Mouse (Mus musculus) CD8-positive naive resting alpha-beta T cell, adult 2 months (primary cell): Measurements from ENCODE around the gene Prr7.

Experiments
- DNase-seq, 2 experiments: peaks; one replicate each; pipeline ENCODE4 v3.0.0; 2022; ENCODE audit warnings: low read depth in 2 of 2, low spot score in 2 of 2

The Prr7 gene

DNA sequence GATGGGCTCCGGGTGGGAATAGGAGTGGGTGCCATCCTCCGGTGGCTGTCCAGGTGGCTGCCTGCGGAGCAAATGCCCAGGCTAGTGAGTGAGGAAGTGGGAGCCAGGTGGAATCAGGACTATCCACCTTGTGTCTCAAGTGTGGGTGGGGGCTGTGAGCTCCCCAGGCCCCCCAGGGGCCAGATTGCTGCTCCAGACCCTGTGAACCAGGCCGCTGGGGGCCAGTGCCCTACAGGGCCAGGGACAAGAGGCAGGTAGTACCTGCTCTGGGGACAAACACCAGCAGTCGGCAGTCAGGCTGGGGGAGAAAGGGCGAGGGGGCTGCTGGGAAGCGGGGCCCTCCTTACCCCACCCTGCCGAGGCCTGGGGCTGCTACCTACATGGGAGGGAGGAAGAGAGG is 12.2 kb downstream of the Prr7 start:
- no peak for DNase-seq

GRCm38 (mm10) chr13:55477492-55477891 is 13.4 kb downstream of the Prr7 start:
- DNase-seq = no peak

DNA sequence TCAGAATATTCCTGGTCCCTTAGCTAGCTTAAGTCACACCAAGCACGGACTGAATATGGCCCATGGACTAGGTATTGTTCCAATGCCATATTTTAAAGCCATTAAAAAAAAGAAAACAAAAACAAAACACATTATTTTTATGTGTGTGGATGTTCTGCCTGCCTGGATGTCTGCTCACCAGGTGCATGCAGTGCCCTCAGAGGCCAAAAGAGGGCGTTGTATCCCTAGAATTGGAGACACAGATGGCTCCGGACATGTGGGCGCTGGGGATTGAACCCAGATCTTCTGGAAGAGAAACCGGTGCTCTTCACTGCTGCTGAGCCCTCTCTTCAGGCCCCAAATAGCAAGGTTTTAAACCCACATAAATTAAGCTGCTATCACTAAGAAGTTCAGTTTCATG is 14.0 kb downstream of the Prr7 start:
- no peak for DNase-seq

GRCm38 (mm10) chr13:55479008-55479407 is 14.9 kb downstream of the Prr7 start:
- no peak for DNase-seq

DNA sequence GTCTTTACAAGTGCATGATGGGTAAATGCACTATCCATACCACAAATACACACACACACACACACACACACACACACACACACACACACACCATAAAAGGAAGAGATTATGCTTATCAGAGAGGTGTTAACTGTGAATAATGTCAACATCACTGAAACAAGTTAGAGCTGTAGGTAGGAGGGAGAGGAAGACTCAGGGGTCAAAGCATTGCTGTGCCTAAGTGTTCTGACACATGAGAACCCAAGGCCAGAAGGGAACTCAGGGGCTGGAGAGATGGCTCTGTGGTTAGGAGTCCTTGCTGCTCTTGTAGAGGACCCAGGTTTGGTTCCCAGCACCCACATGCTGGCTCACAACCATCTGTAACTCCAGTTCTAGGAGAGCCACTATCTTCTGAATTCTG is 15.9 kb downstream of the Prr7 start:
- no peak for DNase-seq

- DNase-seq = no peak
These were observed 18.5 kb downstream of the Prr7 start for GRCm38 (mm10) chr13:55482542-55482941.

DNA sequence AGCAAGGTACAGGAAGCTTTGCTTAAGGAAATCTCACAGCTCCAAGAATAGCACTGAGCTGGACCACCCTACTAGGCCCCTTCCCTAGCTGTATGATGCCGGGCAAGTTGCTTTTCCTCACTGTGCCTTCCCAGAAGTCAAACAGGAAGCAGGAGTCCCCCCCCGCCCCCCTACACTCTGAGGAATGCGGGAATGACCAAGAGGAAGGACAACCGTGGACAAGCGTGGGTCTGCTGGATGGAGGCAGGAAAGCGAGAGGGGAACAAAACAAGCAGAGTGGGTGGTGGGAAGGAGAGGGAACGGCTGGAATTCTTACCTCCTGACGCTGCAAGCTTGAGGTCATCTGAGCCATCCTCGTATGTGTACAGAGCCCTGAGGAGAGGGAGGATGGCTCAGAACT is 19.0 kb downstream of the Prr7 start:
- DNase-seq = no peak

DNA sequence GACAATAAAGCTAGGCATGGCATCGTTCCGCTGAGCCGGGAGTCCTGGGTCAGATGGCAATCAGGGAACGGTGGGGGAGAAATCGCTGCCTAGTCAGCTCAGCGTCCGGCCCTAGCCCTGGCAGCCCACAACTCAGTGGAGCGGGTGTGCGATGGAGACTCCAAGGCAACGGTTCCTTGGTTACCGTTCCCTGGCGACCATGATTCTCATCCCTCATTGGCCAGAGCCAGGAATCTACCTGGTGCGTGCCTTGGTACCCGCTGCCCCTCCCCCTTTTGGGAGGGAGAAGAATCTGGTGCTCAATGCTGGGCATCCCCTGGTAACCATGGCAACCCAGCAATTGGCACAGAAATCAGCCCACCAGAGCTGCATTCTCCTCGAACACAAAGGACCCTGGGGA is 19.5 kb downstream of the Prr7 start:
- no peak for DNase-seq

GRCm38 (mm10) chr13:55484520-55485088 is 20.5 kb downstream of the Prr7 start:
- no peak for DNase-seq

DNA sequence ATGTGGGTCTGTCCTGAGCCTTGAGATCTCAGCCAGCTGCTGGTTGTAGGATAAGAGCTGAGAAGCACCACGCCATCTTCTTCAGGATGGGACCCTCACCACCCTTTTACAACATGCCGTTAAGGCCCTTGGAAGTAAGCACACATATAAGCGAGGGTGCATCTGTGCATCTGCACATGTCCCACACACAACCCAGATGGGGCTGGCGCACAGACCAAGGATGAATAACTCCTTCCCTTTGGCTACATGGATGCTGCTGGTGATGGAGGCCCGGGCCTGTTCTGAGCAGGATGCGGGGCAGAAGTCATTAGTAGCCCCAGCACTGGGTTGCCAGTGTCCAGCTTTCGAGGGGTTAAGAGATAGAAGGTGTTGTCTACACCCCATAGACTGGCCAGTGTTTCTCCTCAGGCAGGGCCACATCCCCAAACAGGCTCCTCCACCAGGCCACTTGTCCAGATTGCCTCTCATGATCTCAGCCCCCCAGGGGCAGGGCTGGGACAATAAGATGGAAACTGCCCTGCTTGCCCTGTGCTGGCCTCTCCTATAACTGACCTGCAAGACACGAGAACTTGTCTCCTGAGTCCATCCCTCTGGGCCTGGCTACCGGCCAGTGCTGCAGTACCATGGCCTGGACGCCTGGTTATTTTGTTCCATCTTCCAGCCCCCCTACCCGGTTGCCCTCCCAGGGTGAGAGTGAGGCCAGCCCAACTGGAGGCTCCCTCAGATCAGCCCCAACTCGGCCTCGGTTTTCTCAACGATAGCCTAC is 22.1 kb downstream of the Prr7 start:
- no peak for DNase-seq

- DNase-seq = no peak
These were observed 23.0 kb downstream of the Prr7 start for GRCm38 (mm10) chr13:55486916-55487577.

GRCm38 (mm10) chr13:55487578-55488498 is 23.8 kb downstream of the Prr7 start, which contains the start of gene Dbn1:
Gene Dbn1, minus strand, starts transcription at chr13:55488111.
- no peak for DNase-seq

GRCm38 (mm10) chr13:55494257-55494656 is 30.2 kb downstream of the Prr7 start:
- no peak for DNase-seq

DNA sequence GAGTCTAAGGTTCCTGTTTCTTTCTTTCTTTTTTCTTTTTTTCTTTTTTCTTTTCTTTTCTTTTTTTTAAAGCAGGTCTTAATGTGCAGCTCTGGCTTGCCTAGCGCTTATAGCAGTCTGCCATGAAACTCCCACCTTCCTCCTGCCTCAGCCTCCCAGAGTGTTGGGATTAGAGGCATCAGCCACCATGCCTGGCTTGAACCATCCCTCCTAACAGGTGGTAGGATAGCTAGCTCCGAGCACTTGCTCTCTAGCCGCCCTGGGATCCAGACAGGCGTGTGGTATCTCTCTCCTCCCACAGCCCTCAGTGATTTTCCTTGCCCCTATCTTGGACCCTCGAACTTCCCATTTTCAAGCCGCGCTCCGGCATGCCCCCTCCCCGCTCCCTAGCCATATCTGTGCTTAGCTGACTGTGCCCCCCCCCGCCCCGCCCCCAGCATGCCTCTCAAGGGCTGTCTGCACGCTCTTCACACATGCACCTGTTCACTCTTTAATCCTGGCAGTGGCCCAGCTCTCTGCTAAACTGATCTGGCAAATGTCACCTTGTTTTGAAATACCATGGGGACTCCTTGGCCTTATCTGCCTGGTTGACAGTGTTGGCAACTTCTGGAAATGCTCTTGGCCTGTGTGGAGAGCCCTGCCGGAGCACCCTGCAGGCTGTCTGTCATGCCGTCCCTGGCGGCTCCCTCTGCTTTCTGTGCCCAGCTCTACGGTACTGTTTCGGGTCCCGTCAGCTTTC is 31.0 kb downstream of the Prr7 start:
- no peak for DNase-seq

DNA sequence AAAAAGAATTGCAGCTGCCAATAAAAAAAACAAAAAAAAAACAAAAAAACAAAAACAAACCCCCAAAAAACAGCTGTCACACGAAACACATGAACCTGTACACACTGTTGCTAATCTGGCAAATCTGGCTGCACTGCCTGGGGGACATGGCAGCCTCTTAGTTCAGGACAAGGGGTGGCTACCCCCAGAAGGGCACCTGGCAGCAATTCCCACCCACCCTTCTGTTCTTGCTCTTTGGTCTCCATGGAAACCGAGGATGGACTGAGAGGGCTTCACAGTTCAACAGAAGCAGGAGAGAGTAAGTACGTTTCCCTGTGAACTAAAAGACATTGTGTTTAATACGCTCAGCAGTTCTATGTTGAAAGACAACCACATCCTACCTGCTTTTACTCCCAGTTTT is 31.6 kb downstream of the Prr7 start:
- DNase-seq = no peak

GRCm38 (mm10) chr13:55496661-55497060 is 32.6 kb downstream of the Prr7 start:
- no peak for DNase-seq

GRCm38 (mm10) chr13:55498906-55499305 is 34.8 kb downstream of the Prr7 start:
- no peak for DNase-seq

- no peak for DNase-seq
These were observed 36.5 kb downstream of the Prr7 start for GRCm38 (mm10) chr13:55500575-55500974.

DNA sequence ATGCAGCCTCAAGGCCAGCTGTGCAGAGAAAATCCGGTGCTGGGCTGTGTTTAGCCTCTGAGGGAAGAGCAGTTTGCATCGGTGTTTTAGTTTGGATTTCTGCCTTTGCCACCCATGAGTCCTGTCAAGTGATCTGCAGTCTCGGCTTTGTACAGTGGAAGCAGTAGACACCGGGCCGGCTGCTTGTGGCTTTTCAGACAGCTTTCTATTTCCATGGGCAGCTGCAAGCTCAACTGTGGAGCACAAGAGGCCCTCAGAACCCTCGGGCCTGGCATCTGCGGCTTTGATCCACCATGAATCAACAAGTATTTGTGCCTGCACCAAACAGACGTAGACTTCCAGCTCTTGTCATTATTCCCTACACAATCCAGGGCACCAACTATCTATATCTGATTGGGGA is 38.3 kb downstream of the Prr7 start:
- no peak for DNase-seq

DNA sequence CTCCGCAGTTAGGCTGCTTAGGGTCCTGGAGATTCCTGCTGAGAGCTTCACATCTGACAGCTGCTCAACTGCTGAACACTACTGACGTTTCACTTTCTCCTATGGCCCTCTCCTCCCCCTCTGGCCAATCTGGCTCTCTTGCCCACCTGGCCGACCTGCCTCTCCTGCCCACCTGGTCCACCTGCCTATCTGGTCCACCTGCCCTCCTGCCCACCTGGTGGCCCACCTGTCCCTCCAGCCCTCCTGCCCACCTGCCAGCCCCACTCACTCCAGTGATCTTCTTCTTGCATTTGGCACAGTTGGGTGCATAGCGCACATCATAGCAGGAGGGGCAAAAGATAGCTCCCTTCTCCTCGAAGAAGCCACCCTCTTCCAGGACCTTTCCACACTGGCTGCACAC is 40.3 kb downstream of the Prr7 start:
- no peak for DNase-seq

DNA sequence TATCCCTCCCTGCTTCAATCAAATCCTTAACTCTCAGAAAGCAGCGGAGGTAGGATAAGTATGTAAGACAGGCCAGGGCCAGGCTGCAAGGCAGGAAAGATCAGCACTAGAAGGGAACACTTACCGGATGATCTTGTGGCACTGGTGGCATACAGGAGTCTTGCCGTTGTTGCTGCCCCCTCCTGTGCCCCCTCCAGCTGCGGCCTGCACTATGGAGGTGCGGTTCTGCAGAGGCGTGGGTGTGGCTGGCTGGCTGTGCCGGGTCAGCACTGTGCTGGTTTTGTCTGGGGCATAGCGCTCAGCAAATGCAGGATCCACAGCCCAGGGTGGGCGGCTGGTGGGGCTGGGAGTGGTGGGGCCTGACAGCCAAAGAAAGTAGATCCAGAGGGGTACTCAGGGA is 41.7 kb downstream of the Prr7 start:
- DNase-seq = no peak
